Mouse (Mus musculus): Measurements from ENCODE around the gene Grb7.

GRCm38 (mm10) chr11:98445238-98445637 lies 956 bp upstream of the Grb7 start:
- TF ChIP-seq CTCF (IDR thresholded peaks at IDR 0.05; ENCODE audit: control insufficient read depth, insufficient read depth, low read length) (no peak), POLR2A (IDR thresholded peaks at IDR 0.05; ENCODE audit: borderline replicate concordance, control insufficient read depth, low read depth, low read length) (no peak)

All from bone marrow, adult 2 months (tissue).